Mouse (Mus musculus) heart, adult 9 months (tissue): ENCODE measurements around the gene Naa20.

Source experiments
- DNase-seq, 2 experiments: peaks; one replicate each; pipeline ENCODE4 v3.0.0; 2022; ENCODE audit warnings: low spot score in 2 of 2

The Naa20 gene

DNA sequence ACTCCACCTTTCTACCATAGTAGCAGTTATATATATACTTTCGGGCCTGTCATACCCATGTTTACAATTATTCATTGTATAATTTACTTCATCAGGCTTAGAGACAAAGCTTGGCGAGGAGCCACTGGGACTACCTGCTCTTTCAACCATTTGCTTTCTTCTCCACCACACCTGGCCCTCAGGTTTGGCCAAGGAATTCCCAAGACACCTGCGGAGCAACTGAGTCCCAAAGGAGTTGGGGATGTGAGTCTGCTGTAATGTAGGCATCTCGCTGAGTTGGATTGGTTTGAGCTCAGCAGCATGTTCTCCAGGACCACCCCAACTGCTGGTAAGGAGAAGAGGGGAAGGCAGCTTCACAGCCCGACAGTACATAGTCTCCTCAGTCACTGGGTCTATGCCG, at the start of gene Naa20:
Naa20 (plus strand) TSS at position 239 of the 400 bp plus-strand sequence.
- DNase-seq = no peak

DNA sequence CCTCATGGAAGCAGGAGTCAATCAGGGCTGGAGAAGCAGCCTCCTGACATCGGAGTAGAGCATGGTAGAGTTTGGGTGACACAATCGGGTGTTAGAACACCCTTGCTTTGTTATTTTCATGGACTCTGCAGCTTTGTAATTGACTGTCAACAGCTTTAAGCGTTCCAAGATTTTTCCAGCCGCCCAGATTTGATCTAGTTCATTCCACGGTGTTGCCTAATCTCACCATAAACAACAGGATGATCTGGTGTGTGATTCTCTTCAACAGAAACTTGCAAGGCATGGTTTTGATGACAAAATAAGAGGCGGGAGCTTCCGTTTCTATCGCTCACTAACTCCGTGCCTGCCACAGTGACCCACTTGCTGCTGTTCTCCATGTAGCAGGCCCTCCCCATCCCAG, 46.1 kb upstream of the Naa20 start:
- DNase-seq = no peak

GRCm38 (mm10) chr2:145857864-145858263, 44.0 kb upstream of the Naa20 start:
- no peak for DNase-seq

GRCm38 (mm10) chr2:145859442-145859931, 42.4 kb upstream of the Naa20 start:
- peak; percentile 65 to 70 for DNase-seq

DNA sequence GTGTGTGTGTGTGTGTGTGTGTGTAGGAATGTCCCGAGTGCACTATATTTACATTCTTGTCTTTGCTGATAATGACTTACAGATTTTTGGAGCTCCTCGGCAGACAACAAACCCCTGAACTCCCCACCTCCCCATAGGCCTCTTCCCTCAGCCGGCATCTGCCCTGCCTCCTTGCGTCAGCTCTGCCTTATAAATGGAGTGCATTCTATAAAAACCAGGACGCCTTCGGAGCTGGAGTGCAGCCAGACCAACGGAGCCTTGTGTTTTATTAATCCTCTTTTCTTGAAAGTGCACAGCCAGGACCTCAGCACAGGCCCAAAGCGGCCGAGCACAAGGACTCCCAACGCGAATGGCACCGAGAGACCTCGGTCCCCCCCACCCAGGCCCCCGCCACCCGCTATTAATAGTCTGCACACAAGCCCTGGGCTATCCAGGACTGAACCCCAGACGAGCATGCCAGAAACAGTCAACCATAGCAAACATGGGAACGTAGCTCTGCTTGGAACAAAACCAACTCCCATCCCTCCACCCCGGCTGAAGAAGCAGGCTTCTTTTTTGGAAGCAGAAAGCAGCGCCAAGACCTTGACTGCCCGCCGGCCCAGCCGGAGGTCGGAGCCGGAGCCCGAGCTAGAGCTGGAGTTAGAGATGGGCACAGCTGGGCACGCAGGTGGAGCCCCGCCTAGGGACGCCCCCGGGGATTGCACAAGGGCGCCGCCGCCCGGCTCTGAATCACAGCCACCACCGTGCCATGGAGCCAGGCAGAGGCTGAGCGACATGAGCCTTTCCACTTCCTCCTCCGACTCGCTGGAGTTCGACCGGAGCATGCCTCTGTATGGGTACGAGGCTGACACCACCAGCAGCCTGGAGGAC, 41.7 kb upstream of the Naa20 start:
- peak; percentile 86 to 89 for DNase-seq

- DNase-seq = peak; percentile 69 to 72
These were observed 40.4 kb upstream of the Naa20 start for GRCm38 (mm10) chr2:145861193-145862123.

- peak; percentile 54 to 55 for DNase-seq
These were observed 39.6 kb upstream of the Naa20 start for GRCm38 (mm10) chr2:145862206-145862817.

DNA sequence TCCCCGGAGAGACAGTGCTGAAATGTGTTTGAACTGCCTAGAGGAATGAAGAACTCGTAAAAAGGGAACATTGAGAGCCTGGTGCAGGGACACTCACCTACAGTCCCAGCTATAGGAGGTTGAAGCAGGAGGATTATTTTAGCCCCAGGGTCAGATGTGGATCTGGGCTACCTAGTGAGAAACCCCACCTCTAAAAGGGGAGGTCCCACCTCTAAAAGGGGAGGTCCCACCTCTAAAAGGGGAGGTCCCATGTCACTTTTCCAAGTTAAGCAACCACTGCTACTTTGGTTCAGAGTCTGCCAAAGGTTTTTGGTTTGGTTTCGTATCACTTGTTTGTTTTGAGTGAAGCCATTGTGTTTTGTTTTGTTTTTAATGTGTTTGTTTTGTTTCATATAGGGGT, 36.6 kb upstream of the Naa20 start:
- no peak for DNase-seq

GRCm38 (mm10) chr2:145866238-145866637, 35.7 kb upstream of the Naa20 start:
- DNase-seq = no peak

GRCm38 (mm10) chr2:145866695-145867449, 35.0 kb upstream of the Naa20 start:
- DNase-seq = no peak

- no peak for DNase-seq
These were observed 30.6 kb upstream of the Naa20 start for GRCm38 (mm10) chr2:145871308-145871707.

DNA sequence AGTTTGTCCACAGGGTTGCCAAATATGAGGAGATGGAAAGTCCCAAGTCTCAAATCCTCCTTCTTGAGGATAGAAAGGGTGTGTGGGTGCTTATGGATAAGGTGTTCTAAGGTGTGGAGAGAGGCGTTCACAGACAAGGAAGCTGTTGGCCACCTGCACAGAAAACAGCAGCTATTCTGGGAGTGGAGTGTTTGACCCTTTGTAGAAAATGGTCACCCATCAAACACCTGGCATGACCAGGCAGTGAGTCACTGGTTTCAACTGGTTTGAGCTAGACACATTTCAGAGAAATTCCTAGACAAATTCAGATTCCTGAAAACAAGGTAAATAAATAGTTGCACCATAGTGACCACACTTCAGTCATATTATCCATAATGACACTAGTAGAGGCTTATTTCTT, 29.8 kb upstream of the Naa20 start:
- DNase-seq = no peak

DNA sequence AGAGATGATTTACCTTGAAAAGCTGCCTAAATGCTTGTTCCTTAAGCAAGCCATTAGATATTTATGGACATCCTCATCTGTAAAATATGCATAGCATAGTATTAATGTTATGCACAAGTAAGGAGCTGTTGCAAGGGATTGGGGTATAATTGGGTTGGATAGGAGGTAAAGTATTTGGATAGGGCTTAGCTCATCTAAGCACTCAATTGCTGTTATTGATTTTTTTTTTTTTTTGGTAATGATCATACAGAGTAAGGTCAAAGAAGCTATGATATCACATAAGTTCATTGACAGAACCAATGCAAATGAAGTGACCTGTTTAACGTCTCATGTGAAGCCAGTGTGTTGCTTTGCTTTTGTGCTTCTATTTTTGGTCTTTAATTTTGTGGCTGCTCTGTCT, 27.9 kb upstream of the Naa20 start:
- no peak for DNase-seq

DNA sequence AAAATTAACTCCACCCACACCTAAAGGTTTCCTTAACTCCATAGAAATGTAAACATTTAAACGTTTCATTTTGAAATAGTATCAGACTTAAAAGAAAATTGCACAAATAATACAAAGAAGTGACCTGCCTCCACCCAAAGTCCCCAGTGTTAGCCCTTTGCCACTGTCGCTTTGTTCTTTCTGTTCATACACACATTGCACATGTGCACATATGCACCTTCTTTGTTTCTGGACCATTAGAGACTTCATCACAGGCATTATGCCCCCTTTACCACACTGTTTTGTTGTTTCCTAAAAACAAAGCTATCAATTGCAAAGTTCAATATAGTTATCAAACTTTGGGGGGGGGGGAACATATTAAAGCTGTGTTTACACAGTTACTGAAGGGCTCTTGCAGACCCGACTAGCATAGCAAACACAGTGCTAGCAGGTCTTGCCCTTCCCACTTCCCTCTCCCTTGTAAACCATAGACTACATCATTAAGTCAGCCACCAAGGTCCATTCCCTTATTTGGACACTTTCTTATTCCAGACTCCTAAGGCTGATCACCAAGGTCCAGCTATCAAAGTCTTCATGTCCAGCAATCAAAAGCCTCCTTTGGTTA, 26.9 kb upstream of the Naa20 start:
- no peak for DNase-seq

DNA sequence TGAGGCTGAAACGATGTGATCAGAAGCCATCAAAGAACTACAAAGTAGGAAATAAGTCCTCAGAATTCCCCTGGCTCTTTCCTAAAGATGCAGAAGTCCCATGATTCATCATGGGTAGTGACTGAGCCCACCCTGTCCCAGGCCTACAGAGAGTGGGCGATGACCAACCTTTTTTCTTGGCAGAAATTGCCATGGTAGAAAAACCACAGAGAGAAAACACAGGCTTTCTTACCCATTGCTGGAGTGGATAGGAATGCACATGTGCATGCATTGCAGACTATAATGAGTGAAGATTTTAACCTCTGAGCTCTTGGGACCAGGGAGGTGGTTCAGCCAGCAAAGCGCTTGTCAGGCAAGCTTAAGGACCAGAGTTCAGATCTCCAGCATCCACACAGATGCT, 24.7 kb upstream of the Naa20 start:
- no peak for DNase-seq

DNA sequence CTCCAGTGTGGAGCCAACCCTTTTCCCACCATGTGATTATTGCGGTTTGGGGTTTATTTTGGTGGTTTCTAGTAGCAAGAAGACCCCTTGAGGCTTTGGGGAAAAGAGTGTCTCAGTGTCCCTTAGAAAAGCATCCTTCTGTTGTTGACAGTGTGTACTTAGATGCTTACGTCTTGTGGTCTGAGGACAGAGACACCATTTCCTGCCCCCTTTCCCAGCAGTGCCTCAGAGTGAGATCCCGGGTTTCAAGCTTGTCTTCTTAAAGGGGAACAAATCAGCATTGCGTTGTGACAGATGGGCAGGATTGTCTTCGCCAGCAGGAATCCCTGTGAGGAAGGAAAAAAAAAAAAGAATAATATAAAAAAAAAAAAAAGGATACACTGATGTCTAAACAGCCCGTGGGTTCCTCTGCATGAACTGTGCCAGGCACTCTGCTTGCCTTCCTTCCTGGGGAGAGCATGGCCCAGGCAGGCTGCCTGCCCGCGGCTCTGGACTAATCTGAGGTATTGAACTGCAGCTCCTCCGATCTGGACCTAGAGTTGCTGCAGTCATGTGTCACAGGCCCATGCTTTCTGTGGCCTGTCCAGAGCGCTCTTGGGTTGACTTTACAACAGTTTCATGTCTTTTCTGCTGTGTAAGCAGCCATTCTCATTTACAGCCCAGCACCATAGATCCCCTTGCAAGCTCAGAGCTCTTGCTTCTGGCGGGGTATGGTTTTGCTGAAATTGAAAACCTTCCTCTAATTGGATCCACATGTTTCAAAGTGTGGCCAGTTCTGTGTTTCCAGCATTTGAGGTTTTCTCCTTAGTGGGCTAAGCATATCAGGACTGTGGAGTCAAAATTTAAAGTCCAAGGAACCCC, 20.8 kb upstream of the Naa20 start:
- peak in 1 of 2 experiments; percentile 15 for DNase-seq

DNA sequence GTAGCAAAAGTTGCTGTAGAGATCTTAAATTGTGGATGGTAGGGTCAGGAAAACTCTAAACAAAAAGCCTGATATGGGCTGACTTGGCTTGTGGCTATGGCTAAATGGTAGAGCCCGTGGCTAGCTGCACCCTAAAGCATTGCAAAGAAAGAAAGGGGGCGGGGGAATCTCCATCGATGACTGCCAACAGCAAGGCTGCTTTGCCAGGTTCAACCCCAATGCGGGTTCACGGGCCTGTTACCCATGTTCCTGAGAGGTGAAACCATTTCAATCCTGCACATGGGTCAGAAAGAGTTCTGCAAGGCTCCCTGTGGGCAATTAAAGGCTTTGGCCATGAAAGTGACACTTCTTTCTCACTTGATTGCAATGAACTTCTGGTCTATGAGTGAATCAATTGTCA, 20.0 kb upstream of the Naa20 start:
- no peak for DNase-seq

- no peak for DNase-seq
These were observed 19.5 kb upstream of the Naa20 start for GRCm38 (mm10) chr2:145882398-145882797.

GRCm38 (mm10) chr2:145884036-145884912, 17.6 kb upstream of the Naa20 start:
- peak in 1 of 2 experiments; percentile 26 for DNase-seq
